Mouse (Mus musculus): ENCODE measurements around the gene Gm49321.

DNA sequence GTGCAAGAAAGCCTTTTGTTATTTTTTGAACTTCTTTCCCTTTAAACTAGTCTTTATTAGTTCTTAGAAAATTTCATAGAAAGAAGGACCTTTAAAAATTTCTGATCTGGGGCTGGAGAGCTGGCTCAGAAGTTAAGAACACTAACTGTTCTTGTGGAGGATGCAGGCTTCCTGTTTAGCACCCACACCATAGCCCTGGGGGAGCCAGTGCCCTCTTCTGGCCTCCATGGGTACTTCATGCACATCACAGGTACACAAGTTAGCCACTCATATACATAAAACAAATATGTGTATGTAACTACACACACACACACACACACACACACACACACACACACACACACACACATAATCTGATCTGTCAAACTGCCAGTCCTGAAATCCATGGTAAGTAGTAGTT lies 52.1 kb downstream of the Gm49321 start:
- TF ChIP-seq CTCF (IDR thresholded peaks at IDR 0.05; ENCODE audit: low read depth) (peak; percentile 75), EP300 (IDR thresholded peaks at IDR 0.05; ENCODE audit: low read depth) (no peak)

Measured in liver, embryonic 14.5 days (tissue).